Mouse (Mus musculus) lung, adult 18-20 months (tissue): ENCODE results near the gene Plcxd3.

Experiments
- DNase-seq, 2 experiments: peaks; one replicate each; pipeline ENCODE4 v3.0.0; 2022; ENCODE audit warnings: mixed read lengths in 2 of 2

Gene Plcxd3

DNA sequence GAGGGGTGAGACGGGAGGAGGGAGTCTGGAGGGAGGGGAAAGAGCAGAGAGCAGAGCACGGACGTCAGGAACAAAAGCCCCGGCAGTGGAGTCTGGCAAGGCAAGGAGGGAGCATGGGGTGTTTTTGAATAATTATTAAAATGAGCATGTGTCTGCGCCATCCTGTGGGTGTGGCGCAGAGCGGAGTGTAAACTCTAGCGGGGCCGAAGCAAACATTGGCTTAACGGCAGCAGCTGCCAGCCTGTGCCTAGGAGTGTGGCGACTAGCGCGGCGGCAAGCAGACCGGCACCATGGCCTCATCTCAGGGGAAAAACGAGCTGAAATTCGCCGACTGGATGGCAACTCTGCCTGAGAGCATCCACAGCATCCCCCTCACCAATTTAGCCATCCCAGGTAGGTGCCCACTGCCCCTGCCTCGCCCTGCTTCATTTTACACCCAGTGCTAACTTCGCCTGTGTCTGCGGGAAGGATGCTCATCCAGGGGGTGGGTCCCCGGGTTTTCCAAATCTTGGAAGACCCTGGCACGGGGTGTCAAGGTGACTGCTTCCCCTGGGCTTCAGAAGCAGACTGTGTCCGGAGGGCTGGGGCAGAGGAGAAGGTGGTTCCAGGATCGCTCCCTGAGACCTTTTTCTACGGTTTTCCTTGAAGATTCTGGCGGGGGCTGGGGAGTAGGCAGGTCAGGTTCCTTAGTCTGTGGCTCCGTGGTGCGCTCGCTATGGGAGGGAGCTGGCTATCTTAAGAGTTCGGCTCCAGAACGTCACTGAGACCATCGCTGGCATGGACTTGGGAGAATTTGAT is at the start of gene Plcxd3:
Gene Plcxd3 (plus strand): TSS at position 69 of the 798 bp plus-strand sequence.
- peak; percentile 14 to 21 for DNase-seq

DNA sequence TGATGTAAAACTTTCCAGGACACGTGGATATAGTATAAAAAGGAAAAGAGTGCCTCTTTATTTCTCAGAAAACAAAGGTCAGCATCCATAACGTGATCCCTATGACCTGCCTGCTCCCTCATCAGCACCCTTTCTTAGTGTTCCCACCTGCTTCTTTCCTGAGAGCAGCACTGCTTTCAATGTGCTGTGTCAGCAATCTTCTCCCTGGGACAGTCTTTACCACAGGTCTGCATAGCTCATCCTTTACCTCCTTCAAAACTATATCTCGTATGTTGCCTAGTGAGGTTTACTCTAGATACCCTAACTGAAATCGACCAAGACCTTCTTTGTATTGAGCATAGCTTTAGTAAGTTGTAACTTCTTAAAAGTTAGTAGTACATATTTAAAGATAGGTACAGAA is 43.4 kb upstream of the Plcxd3 start:
- DNase-seq, result no peak

DNA sequence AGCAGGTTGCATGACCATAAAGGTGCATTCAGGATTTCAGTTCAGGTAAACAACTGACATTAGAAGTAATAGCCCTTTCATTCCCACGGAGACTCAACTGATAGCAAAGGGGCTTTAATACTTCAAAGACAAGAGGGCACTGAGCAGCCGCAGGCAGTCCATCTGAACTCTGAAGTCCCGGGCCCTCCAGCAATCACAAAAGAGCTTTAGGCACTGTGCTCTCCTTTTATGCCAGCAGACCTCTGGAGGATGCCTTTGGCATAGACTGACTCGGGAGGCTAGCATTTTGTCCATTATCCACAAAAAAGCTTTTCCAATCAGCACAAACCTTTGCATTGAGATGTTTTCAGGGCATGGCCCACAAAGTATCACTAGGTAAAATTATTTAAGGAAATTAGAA is 33.7 kb upstream of the Plcxd3 start:
- DNase-seq, result no peak

DNA sequence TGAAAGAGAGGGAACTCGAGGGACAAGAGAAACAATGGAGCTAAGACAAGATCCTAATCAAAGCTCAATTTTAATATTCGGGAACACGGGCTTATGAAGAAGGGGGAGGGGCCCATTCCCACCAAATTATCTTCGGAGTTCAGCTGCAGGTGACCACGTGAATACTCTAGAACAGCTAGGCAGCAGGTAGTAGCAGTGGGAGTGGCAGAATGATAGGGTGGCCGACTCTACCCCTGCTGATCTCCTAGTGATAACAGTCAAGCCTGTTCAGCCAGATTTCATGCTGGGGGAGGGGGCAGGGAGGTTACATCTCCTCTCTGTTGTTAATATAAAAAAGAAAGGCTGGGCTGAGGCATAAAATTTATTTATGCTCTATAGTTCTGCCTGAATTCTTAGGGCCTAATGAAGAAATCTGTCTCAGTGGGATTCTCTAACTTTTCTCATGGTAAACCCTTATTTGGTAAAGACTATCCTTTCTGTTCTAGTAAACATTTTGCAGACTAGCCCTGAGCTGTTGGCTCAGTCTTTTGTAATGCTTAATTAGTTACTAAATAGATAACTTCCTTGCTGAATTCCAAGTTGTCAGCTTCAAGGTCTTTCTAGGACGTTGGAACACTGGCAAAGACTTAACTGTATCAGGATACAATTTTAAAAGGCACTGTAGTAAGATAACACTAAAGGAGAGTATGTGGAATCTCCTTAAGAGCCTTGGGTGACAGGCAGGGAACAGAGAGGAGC is 26.3 kb upstream of the Plcxd3 start:
- DNase-seq, result no peak

DNA sequence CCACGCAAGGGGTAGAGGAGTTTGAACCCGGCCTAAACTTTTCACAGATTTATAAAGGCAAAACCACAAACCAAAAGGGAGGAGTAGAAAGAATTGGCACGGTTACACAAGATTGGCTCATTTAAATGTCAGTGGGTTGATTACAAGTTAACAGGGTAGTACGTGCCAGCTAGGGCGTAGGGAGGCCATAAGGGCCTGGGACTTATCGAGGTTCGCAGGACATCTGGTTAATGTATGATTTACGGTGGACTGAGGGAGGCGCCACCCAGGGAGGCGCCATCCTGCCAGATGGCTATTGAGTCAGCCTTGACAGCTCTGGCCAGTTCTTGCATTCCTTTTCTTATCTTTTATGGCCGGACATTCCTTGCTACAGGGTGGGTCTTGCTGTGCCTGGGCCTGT is 18.9 kb upstream of the Plcxd3 start:
- peak; percentile 13 to 15 for DNase-seq

DNA sequence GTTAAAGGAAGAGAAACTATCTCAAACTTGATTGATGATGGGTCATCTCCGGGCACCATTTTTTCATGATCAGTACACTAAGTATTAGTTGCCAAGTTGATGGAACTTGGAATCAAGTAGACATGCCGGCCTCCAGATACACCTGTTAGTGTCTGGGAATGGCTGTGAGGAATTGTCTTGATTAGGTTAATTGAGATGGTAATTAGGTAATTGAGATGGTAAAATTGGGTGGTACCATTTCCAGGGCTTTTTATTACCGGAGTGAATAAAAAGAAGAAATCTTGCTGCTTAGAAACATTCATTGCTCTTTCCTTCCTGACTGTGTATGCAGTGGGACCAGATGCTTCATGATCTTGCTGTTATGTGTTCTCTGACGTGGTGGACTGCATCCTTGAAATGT is 17.6 kb upstream of the Plcxd3 start:
- DNase-seq, result no peak

DNA sequence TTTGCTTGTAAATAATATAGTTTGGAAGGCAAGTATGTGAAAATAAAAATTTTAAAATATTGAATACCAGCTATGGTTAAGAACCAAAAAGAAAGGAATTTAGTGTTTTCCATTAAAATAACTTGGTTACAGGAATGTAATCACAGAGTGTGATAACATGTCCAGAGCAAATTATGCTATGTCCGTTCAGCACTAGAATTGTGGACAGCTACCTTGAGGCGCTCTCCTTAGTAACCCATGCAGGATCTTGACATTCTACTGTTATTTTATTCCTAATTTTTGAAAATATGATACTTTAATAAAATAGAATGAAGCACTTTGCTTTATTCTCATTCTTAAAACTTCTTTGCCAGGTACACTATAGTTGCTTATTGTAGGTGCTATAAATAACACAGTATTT is 7.5 kb upstream of the Plcxd3 start:
- no peak for DNase-seq

DNA sequence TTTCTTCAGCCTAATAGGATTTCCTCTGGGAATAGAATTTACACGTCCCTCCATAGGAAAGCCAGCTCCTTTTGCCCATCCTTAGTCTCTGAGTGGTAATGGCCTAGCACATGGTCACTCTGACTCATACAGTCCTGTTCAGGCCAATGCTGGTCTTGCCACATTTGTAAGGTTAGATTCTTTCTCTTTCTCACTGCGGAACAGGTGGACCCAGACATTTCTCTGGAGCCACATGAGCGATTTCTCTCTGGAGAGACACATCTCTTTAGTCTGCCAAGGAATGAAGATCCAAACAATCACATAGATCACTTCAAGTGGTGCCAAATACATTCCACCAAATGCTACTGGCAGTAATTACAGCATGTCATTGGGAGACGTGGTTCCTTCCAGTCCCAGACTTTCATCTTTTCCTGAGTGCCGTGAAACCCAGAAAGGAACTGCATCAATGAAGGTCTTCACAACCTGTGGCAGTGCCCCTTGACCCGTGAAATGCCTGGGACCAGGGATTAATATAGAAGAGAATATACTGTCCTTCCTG is 769 bp upstream of the Plcxd3 start:
- DNase-seq, result no peak

DNA sequence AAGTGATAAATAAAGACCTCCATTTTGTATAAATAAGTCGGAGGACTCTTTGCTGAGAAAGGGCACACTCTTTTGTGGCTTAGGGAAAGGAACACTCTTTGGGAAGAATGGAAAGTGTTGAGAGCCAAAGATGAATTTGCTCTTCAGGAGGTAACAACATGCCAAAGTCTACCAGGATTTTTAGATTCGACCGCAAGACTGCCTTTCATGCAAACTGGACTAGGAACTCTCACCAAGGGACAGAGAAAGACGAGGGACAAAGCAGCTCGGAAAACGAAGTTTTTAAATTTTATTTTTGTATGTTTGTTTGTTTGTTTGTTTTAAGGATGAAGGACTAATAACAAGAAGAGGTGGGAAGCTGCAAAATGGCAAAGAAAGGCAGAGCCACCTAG is 264 bp upstream of the Plcxd3 start:
- DNase-seq, result no peak

DNA sequence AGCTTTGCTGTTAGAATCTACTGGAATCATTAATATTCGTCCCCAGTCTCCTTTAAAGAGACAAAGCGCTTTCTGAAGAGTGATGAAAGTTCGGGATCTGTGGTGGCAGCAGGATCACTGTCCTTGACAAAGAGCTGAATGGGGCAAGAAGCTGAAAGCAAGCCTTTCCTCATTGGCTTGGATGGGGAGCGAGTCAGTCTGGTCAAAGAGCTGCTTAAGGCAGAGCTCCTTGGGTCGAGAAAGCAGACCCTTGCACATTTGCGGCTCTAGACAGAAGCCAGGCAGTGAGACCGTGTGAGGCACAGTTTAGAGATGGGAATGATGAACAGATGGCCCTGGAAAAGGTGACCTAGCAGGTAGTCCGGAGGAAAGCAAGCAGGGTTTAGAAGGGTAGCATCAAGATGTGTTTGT is 935 bp downstream of the Plcxd3 start:
- no peak for DNase-seq

DNA sequence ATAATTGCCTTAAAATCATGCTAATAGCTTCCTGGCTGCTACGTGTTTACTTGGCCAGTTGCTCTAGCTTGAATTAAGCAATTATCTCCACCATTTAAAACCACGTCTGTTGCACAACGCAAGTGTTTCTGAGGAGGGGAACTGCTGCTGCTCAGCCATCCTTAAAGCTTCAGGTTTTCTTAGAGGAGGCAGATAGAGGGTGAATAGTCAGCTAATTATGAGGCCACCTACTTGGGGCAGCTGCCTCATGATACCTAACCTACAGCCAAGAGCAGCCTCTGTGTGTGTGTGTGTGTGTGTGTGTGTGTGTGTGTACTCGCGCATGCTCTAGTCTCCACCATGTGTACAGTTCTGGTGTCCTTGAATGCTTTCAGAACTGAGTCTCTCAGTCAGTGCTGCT is 3.5 kb downstream of the Plcxd3 start:
- no peak for DNase-seq

DNA sequence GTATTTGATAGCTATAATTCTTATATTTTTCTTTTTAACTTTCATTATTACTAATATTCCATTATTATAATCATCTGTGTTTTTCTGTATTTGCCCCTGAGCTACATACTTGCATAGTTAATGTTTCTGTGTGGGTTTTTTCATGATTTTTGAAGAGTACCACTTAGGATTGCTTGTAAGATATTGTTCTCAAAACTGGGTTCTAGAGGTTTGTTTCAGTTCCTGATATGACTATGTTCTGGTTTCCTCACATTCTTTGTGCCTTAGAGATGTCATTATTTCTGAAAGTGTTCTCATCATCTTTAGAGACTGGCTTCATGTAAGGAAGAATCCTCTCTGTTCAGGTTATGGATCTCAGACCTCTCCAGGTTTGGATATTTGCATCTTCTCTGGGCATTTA is 12.5 kb downstream of the Plcxd3 start:
- DNase-seq, result no peak

DNA sequence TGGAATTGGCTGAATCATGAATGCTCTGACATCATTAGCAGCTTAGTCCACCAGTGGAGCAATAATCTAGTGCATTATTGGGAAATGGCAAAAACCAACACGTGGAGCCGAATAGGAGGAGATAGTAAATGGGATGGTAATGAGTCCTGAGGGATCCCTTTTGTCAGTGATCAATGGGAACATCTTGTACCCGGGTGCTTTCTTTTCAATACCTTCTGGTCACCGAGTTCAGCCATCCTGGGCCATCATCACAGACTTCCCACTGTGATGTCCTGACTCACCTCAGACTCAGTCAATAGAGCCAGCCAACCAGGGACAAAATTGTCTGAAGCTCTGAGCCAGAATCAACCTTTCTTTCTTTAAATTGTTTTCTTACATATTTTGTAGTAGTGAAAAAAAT is 24.8 kb downstream of the Plcxd3 start:
- no peak for DNase-seq

DNA sequence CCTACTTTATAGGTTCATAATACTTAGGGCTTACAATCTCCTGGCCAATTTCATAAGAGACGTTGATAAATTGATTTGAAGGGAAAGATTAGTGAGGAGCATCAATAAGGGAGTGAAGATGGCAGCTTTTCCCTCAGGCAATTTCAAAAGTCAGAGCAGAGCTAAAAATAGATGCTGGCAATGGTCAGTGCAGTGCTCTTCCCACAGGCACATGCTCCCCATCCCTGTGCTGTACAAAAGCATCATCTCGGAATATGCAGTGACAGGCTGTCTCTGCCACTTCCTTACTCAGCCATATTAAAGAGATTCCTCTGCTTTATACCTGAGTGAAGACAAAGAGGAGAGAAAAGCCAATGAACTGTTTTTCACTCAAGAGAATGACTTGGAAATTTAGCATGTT is 36.0 kb downstream of the Plcxd3 start:
- no peak for DNase-seq

DNA sequence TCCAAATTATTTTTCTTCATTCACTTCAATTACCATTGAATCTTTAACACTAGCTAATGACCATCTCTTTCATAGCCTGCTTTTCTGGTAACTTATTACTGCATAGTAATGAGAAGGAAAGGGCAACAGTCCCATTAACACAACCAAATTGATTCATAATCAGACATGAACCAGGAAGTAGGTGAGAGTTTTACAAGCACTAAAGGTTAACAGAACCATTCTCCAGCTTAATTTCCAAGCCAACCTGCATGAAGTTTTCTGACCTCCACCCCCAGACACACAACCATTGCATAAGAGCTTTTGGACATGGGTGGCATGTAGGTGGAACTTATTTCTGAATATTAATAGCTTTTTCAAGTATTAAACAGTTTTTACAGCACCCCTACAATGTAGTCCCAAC is 64.8 kb downstream of the Plcxd3 start:
- no peak for DNase-seq

DNA sequence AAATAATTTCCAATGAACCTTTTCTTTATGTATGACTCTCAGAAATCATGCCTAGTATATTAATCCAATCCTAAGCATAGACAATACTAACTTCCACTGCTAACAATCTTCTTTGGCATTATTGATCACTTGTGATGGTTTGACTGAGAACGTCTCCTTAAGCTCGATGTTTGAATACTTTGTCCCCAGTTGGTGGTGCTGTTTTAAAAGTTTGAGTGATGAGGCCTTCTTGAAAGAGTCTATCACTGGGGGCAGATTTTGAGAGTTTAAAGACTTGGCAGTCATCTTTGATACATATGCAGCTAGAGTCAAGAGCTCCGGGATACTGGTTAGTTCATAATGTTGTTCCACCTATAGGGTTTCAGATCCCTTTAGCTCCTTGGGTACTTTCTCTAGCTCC is 120.9 kb downstream of the Plcxd3 start:
- DNase-seq, result no peak

DNA sequence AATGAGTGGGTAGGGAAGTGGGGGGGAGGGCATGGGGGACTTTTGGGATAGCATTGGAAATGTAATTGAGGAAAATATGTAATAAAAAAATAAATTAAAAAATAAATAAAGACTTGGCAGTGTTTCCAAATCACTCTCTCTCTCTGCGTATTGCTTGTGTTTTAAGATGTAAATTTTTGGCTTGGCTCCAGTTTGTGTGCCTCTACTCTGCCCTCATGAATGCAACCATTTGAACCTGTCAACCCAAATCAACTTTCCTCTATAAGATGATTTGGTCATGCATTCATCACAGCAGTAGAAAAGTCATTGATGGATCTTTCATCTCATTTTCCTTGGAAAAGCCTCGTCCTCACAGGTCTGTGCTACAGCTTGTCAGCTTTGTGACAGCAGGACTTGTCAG is 121.7 kb downstream of the Plcxd3 start:
- DNase-seq, result no peak

DNA sequence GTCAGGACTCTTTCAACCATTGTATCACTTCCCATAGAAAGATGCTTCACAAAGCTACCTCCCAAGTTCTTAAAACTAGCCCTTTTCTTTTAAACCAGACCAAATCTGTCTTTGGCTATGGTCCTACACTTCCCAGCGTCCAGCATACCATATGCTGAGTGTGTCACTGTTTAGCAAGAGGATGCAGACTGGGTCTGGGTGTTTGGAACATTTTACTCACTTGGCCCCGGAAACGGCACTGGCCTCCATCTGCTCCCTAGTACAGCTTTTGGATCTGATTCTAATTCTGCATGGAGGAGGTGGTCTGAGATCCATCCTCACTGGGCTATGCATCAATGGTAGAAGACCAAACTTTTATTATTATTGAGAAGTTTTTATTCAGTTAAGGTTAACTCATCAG is 122.7 kb downstream of the Plcxd3 start:
- no peak for DNase-seq

DNA sequence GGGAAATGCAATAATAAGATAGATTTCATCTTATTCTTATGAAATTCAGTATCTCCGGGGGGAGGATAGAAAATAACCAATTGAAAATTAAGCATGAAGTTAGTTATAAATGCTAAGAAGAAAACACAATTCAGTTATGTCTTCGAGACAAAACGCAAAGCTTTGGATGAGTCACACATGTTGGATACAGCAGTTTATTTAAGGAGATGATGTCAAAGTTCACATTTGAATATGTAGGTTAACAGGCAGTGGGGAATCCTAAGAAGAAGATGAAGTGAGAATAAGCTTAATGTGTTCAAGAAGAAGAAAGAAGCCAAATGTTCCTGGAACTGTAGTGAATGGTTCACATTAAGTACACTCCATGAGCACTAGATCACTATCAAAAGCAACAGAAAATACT is 128.1 kb downstream of the Plcxd3 start:
- no peak for DNase-seq

DNA sequence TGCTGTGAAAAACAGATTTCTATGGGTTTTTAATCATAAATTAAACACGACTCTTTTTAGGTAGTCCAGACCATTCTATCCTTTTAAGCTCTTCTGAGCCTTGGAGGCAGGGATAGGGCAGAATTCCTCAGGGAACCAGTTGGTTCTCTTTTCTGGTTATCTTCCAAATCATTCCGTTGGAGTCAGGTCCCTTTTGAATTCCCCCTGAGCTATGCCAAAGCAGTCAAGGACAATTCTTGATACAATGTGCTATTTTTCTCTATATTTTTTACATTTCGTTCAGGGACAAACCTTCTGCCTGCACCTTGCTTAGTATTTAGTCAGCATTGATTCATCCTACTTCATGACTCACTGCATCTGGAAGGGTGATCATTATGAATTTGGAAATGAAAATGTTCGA is 128.5 kb downstream of the Plcxd3 start:
- DNase-seq, result no peak

DNA sequence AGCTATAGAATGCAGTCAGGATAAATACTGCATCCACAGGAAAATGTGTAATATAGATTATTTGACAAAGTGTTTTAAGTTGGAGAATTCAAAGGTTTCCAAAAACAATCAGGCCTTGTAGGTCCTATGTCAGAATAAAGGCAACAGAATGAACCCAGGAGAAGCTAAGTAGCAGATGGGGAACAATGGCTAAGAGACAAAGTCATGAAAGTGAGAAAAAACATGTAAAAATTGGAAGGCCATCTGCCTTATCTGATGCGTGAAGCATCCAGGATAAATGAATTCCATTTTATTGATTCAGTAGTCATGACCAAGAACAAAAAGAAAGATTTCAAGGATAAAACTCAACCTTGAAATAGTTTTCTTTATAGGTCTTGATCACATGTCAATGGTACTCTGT is 139.4 kb downstream of the Plcxd3 start:
- DNase-seq, result no peak

DNA sequence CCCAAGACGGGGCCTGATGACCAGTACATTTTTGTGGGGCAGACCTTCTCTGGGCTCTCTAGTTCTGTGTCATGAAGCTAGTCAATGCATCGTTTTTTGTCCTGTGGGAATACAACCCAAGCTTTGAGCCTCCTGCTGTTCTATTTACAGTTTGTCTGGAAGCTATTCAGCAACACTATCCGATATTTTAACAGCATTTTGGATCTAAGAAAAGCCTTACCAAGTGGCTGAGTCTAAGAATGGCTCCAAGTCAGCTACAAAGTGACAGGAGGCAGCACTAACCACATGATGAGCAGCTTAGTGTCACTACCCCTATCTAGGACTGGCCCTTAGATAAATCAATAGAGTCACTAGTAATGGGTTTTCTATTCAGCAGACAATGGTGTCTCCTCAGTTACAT is 149.3 kb downstream of the Plcxd3 start:
- no peak for DNase-seq

DNA sequence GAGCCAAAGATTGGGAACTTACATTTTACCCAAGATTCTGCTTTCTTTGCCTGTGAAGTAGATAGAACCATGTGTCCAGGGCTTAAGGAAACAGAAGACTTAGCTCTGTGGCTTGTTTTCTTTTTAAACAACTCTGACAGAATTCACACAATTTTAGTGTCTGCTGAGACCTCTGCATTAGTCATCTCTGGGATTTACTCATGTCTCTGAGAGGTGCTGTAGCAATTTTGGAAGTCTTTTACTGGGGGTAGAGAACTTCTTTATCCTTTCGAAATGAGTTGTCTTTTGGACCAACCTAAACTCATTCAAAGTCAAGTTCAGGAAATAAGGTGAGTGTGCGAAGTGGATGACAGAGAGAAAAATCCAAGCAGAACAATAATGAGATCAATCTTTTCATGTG is 158.4 kb downstream of the Plcxd3 start:
- no peak for DNase-seq

DNA sequence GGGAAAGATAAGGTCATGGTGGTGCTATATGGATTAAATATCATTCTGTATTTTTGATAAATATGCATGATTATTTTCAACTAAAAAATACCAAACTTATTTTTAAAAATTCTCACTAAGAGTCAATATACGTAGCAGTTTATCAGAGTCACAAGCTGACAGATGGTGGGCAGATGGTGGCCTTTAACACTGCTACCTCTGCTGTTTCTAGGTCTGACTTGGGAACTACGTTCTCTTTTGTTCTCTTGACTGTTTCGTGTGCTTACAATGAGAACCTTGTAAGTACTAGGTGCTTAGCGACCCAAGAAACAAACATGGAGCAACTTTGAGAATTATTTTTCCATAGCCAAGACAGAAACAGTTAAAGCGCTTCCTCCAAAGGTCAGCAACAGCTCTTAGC is 183.8 kb downstream of the Plcxd3 start:
- DNase-seq, result no peak
